Mouse (Mus musculus) hematopoietic stem cell, adult 5-6 weeks (primary cell): ENCODE data around the gene Zbtb20. TPM values are rescaled to one million over a fixed set of nuclear protein-coding genes. Genes with fewer than 3 reads are reported as not detected.

ENCODE experiments used
- ATAC-seq, 2 experiments: fragments of 125-278 bp in 1 of 2; replicated peaks in 1 of 2; 2 replicates each; pipeline ENCODE4 v1.8.0; 2016 to 2017; ENCODE audit warnings: inconsistent platforms in 2 of 2, mild to moderate bottlenecking in 2 of 2, moderate number of reproducible peaks in 2 of 2, low read depth in 1 of 2, moderate TSS enrichment in 1 of 2; ENCODE audit not compliant: low FRiP score in 2 of 2, poor library complexity in 2 of 2, severe bottlenecking in 2 of 2, insufficient read depth in 1 of 2, low TSS enrichment in 1 of 2
- total RNA-seq: library from RNA; stranded (forward); fragments of 172-1452, 232-1000 nt; gene quantifications from 2 replicates; pipeline ENCODE4 v1.2.3, GENCODE M21; 2017

The Zbtb20 gene
- total RNA-seq, 1 experiment from 2014 or later: 34.1 TPM

DNA sequence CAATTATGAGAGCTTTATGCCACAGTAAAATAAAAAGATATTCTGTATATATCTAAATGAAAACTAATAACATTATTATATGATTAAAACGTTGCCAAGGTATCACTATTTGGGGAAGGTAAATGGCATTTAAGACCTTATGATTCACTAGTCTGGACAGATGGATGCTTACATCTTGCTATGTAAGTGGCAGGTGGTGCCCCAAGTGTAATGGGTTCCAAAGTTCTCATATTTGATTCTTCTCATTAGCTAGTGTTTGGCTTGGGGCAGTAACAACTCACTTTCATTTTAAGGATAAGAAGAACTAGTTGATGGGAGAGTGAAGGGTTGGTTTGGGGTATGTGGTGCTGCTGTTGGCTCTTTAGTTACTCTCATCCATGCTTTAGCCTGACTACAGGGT, 235.6 kb downstream of the Zbtb20 start:
- no peak for ATAC-seq

DNA sequence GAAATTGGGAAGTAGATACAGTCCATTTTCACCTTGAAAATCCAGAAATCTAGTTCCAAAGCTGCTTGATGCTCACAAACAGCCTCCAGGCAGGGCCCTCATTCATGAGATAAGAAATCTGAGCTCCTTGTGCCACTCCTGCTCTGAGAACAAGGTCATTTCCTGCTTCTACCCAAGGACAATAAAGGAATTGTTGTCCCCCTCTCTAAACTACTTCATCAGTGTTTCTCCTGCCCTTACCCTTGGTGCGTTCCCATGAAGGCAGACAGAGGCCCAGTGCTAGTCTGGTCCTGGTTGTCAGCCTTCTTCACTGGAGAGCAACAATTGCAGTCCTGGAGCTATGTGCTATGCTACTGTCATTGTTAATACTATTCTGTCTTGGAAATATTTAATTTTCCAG, 238.3 kb downstream of the Zbtb20 start:
- no peak for ATAC-seq

DNA sequence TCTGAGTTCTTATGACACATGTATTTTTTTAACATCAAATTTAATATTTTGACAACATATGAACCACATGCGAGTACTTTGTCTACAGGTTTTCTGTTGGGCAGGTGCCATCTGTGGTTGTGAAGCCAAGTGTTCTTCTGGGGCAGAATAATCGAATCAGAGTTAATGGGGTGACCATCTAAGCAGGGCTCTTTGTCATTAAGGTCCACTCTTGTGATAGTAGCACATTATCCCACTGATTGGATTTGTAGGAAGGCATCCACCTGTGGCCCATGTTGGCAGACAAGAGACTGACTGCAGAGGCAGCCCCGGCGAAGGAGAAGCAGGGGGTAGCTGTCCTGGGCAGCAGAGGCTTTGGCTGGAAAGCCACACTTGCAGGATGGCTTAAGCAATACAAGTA, 254.3 kb downstream of the Zbtb20 start:
- no peak for ATAC-seq

DNA sequence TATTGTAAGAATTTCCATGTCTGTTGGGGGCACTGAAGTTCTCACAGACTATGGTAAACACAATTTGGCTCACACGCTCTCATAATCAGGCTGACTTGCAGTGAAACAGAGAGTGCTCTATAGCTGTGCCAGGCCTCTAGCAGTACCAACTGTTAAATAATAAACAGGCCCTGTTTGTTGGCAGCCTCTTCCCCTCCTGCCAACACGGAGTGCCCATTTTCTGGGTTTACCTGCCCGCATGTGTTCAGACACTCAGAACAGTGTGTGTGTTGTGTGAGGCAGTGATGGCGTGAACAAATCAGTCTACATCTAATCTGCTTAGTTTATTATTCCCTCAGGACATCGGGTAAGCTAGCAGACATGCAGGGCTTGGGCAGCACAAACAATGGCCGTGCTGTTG, 254.9 kb downstream of the Zbtb20 start:
- no peak for ATAC-seq

DNA sequence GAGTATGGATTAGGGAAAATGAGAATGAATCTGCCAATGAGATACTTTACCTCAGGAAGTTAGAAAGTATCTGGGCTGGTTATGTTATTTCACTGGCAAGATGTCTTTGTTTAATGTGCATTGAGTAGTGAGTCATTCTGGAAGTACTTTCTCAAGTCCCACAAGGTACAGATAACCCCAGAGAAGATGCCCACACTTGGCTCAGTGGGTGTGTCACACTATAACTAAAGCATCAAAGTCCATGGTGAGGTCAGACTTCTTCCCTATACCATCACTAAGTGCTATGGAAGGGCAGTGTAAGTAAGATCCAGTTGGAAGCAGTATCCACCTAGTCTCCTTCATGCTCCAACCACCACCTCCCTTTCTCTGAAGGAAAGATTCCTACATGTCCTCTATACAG, 255.4 kb downstream of the Zbtb20 start:
- ATAC-seq: no peak

DNA sequence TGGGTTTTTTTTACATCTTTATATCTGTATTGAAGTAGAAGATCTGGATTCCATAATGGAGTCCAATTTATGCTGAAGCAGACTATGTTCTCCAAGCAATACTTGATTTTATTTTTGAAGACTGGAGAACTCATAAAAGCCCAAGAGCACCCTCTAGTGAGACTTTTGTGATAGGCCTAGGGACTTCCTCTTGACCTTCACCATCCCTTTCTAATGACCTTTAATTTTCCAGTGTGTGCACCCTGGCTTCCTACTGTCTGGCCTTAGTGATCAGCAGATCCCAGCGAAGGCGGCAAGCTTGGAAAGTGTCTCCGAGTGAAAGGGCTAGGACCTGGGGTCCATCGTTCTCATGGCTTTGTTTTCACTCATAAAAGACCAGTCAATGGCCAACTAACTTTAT, 292.8 kb downstream of the Zbtb20 start:
- ATAC-seq: peak; percentile 48 to 49; a peak in 1 of 4 replicates

DNA sequence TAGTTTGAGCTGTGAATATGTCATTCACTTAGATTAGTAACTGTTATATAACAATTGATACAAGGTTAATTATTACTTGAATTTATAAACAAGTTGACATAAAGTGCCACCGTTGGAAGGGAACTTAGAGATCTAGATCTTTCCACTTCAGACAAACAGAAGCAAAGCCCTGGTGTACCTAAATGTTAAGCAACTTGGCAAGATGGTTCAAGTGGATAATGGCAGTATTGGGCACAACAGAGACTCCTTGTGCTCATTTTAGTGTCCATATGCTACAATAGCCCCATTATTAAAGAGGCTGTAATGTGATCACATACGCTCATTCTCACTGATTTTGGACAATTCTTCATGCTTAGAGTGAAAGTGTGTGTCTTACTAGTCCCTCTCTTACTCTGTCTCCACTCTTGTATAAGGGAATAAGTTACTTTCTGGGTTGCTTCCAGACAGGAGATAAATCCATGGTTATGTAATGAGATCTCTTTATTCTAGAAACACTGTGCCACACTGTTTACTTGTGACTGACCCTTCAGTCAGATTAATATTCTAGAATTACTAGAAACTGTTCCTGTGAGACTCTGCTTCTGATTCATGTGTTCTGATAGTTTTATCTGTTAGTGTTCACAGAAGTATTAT, 293.7 kb downstream of the Zbtb20 start:
- ATAC-seq: no peak

DNA sequence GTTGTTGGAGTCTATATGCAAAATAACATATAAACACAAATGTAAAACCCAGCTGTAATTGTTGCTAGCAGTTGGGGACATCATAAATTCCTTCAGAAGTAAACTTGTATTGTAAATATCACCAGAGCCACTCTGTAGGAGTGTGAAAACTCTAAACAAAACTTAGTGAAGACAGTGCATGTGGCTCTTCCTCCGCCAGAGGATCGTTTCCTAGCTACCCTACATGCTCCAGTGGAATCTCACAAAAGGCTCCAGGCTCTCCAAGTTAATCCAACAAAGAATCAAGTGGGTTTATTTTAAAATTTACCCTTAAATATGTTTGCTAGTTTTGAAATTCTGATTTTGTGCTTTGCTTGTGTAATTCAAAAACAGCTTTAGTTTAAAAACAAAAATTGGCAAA, 296.5 kb downstream of the Zbtb20 start:
- ATAC-seq: no peak

DNA sequence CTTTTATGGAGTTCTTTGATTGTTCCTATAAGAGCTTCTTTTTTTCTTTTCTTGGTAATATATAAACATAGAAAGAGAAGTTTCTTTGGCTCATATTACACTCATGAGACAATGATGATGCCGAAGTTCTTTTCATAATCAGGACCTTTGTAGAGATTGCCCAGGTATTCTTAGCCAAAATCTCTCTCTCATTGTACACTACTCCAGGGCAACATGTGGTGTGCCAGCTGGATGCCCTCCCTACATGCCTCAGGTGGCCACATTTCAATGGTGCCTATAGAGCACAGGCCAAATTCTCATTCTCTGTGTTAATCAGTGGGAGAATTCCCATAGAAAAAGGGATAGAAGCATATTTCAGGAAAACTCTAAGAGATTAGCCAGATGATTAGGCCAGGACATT, 297.2 kb downstream of the Zbtb20 start:
- no peak for ATAC-seq

DNA sequence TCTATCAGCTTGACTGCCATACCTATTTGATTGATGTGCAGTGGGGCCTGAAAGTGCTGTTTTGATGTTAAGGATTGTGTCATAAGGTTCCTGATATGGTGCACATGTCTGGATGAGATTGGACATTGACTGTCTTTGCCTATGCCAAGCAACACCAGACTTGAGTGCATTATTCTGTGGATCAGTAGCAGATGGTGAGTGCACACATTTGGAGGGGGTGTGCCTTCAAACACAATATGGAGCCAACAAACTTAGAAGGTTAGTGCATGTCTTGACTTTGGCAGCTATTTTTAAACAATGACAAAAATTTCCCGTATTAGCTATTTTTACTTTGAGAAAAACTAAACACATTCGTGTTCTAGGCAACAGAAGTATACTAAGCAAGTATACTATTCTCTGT, 299.1 kb downstream of the Zbtb20 start:
- no peak for ATAC-seq

DNA sequence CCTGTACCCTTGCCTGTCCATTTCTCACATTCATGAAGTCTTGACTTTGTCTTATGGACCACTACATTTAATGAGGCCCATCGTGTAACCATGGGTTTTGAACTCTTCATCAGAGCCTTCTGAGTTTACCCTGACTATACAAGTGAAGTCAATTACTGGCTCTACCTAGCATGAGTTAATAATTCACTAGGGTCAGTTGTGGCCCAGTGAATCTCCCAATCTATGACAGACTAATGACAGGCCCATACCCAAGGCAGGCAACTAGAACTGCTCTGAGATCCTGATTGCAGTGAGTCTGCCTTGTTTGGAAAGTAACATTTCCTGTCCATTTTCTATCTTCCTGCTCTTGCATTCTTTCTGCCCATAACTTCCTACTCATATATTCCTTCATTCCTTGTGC, 305.4 kb downstream of the Zbtb20 start:
- ATAC-seq: no peak

DNA sequence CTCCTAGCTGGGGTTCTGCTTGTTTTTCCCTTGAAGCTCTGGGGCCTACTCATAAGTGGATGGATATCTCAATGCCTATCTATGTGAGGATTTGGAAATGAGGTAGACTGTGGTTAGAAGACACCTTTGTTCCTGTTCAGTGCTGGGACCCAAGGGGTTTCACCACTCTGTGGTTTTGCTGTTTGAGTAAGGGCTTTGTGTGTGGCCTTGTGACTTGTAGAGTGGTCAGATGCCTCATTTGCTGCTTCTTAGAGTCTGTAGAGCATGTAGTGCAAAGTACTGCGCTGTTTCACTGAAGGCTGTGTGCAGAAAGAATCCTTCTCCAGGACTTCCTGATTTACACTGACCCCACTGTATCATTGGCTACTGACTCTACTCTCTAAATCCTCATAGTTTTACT, 314.7 kb downstream of the Zbtb20 start:
- ATAC-seq: peak in 1 of 2 experiments; percentile 66; a peak in 1 of 4 replicates

DNA sequence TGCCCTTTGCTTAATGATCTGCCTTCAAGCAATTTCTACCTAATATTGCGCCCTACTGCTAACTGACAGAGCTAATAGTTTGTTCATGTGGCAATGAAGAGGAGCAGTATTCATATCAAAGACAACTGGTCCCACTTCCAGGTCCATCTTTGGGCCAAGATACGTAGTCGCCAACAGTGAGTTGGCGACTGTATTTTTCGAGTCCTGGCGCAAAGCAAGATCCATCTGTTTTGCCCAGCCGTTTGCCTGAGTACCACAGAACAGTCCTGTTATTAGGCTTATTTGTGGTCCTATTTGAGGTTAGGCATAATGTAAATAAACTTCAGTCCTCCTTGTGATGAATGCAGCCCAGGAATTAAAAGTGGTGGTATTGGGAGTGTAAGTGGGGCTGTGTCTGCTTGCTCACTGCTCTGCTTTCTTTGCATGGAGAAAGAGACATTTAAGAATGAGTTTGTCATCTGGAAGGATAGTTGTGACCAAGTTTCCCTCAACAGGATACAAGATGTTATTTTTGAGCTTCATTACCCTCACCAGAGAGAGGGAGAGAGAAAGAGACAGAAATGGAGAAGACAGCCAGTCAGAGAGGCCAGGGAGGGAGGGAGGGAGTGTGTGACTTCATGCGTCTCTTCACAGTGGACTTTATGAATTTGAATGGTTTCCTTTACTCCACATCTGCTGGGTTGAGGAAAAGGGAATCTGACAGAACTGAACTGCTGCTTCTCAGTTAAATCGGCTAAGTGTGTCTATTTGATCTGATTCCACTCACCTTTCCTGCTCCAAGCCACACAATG, 315.6 kb downstream of the Zbtb20 start:
- no peak for ATAC-seq

DNA sequence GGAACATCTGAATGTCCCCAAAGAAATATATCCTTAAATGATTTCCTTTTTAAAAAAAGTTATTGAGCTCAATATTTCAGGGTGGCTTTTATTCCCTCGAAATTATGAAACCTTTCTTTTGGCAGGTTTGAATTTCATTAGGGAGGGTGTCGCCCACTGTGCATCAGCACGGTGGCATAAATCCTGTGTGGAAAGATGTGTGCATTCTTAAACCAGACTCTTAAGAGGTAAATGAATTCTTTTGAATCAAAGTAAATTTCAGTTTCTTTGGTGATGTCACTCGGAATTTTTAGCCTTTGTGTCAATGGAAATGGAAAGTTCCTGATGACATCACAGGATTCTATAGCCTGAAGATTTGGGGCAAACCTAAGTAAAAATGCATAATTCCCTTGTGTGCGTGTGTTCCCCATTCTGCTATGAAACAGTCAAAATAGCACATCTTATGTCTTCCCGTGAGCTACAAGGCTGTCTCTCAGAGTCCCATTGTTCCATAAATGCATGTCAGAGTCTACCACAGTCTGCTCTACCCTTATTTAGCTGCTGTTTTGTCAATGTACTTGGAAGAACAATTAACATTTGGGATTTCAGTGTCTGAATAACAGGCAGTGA, 318.1 kb downstream of the Zbtb20 start:
- no peak for ATAC-seq

DNA sequence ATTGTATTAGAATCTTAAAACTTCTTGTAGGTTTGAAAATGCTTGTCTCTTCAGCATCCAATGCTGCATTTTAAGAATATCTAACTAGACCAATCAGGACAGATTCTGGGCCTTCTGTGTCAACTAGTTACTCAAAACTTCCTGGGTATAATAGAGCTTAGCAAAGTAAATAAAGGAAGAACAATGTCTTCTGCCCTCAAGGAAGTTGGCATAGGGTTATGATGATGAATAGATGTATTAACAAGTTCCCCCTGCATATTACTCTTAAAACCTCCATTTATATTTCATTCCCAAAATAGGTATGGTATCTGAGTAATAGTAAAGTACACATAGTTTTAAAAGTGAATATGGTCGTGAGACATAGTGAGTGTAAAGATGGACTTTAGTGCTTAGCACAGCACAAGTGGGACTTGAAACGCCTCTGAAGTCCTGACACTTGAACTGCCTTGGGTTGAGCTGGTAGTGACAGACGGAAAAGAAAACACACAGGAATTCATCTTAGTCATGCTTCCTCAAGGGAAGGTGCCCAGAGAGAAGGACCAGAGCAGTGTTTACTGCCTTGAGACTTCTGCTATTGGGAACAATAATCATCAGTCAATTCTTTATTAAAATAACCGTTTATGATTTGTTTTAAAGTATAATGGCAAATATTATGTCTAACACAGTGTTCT, 341.8 kb downstream of the Zbtb20 start:
- ATAC-seq: peak; percentile 82 to 83

DNA sequence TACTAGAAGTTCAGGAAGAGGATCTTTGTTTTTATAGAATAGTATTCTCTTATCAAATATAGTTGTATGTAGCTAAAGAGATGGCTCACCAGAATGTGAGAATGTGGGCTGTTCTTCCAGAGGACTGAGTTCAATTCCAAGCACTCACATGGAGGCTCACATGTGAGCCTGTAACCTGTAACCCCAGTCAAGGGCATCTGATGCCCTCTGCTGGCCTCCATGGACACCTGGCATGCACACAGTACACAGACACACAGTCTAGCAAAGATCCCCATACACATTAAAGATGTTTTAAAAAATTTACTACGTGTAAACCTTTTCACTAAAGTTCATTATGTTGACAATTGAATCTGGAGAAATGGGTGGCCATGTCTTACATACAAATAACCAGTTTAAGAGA, 343.7 kb downstream of the Zbtb20 start:
- ATAC-seq: no peak

DNA sequence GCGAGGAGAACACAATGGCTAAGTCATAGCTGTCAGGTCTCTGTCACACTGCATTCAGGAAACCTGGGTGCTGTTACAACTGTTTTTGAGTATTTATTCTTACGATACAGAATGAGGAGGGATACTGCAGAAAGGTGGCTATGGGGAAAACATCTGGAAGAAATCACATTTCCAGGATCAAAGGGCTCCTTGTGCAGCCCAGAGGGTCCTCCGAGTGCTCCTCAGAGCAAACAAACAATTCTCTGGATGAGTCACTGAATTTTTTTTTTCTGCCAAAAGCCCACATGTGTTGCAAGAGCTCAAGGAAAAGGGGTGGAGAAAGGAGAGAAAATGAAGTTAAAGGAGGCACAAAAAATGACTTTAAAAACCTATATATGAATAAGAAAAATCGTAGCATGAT, 345.6 kb downstream of the Zbtb20 start:
- no peak for ATAC-seq

DNA sequence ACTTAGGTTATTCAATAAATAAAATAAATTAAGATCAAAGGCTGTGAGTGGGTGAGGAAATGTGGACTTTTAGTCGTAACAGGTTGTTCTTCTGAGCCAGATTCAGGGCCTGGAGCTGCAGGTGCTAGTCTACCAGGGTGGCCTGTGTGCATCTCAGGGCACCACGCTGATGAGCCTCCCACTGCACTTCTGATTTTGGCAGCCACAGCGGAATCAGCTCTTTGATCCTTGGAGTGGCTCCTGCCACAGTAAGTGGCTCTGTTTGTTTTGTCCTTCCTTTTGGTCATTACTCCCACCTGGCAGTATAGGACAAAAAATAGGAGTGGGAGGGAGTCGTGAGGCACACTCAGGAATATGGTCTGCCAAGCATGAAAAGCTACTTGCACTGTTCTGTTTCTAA, 354.6 kb downstream of the Zbtb20 start:
- no peak for ATAC-seq
